ENCODE assay signal across 8 mouse cellular contexts in the genomic region with DNA sequence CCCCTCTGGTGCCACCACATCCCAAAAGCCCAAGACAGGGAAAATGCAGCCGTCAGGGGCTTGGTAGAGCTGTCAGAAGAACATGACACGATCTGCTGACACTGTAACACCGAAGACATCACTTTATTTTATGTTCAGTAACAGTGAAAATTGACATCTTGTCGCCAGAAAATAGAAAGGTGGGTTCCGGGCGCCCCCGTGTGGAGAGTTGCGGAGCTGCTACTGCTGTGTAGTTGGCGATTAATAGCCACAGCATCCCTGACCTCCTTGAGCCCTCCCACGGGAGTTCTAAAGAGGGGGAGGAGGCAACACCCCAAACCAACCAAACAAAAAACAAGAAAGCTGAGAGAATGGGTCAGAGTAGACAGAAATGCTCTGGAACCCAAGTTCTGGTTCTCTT. TPM values are rescaled to one million over a fixed set of nuclear protein-coding genes. Genes with fewer than 3 reads are reported as not detected.
A peak's percentile ranks its signal among the peaks of the same experiment; 100 is the strongest.
DNase-seq lines count a peak whose midpoint lies in the region; ATAC-seq lines count a peak whose summit lies in the region.

No protein-coding gene starts in this region.

- DNase-seq in CD8-positive naive resting alpha-beta T cell, adult 2 months (ENCODE audit: low read depth in 2 of 2, low spot score in 2 of 2): peak; percentile 55 to 71
- DNase-seq in adrenal gland, adult (ENCODE audit: inconsistent age in 2 of 2, low spot score in 1 of 2): peak; percentile 55 to 89
- peak; percentile 60 for DNase-seq in embryo, embryonic 10 days (ENCODE audit: low spot score)
- DNase-seq in layer of hippocampus, postnatal 25 days (ENCODE audit: extremely low spot score in 1 of 2, low spot score in 1 of 2): peak; percentile 90 to 97
- peak; percentile 66 for DNase-seq in right cerebral cortex, postnatal 25 days

- ATAC-seq in granulocyte monocyte progenitor cell, adult 5-6 weeks (replicated peaks; ENCODE audit: poor library complexity, severe bottlenecking): peak; percentile 68
- ATAC-seq in megakaryocyte-erythroid progenitor cell, adult 5-6 weeks (replicated peaks; ENCODE audit: low FRiP score, low TSS enrichment, poor library complexity, severe bottlenecking): peak; percentile 62
- no peak for ATAC-seq in activated CD4-positive, CD25-positive, alpha-beta regulatory T cell, adult 4 months

RNA-seq across cellular contexts. Expression of gene Magoh, which starts 34.6 kb away (rescaled TPM):
- 244 and 294 TPM in 2 replicates for total RNA-seq in granulocyte monocyte progenitor cell, adult 5-6 weeks (2014; fragmentation: Nextera tagmentation)
- total RNA-seq in granulocyte monocyte progenitor cell, adult 5-6 weeks (2017): 322 and 356 TPM in 2 replicates
- 10 to 100 TPM; 37.6 to 41.9 TPM for total RNA-seq in layer of hippocampus, postnatal 25 days (2021)
- total RNA-seq in megakaryocyte-erythroid progenitor cell, adult 5-6 weeks (2014; fragmentation: Nextera tagmentation): 256 and 308 TPM in 2 replicates
- 300 and 428 TPM in 2 replicates for total RNA-seq in megakaryocyte-erythroid progenitor cell, adult 5-6 weeks (2017)
- 100 to 1,000 TPM; 132 to 135 TPM for polyA plus RNA-seq in activated CD4-positive, CD25-positive, alpha-beta regulatory T cell, adult 4 months (2017; shearing (Covaris generic))

RNA-seq across cellular contexts. Expression of gene Lrp8, which starts 42.9 kb away (rescaled TPM):
- 12.8 and 19.7 TPM in 2 replicates for total RNA-seq in granulocyte monocyte progenitor cell, adult 5-6 weeks (2014; fragmentation: Nextera tagmentation)
- total RNA-seq in granulocyte monocyte progenitor cell, adult 5-6 weeks (2017): 16.5 and 18.7 TPM in 2 replicates
- 100 to 1,000 TPM in 1 of 2 experiments, 10 to 100 TPM in 1; 82.9 to 110 TPM for total RNA-seq in layer of hippocampus, postnatal 25 days (2021)
- 7.4 and 10.9 TPM in 2 replicates for total RNA-seq in megakaryocyte-erythroid progenitor cell, adult 5-6 weeks (2014; fragmentation: Nextera tagmentation)
- total RNA-seq in megakaryocyte-erythroid progenitor cell, adult 5-6 weeks (2017): 4.9 and 5.6 TPM in 2 replicates
- polyA plus RNA-seq in activated CD4-positive, CD25-positive, alpha-beta regulatory T cell, adult 4 months (2017; shearing (Covaris generic)): 1 to 10 TPM; 1.6 to 2.1 TPM

RNA-seq across cellular contexts. Expression of gene 0610037L13Rik, which starts 44.6 kb away (rescaled TPM):
- total RNA-seq in granulocyte monocyte progenitor cell, adult 5-6 weeks (2014; fragmentation: Nextera tagmentation): 34.9 and 73.6 TPM in 2 replicates
- 57.4 and 97.8 TPM in 2 replicates for total RNA-seq in granulocyte monocyte progenitor cell, adult 5-6 weeks (2017)
- total RNA-seq in layer of hippocampus, postnatal 25 days (2021): 10 to 100 TPM; 64.8 to 71.3 TPM
- total RNA-seq in megakaryocyte-erythroid progenitor cell, adult 5-6 weeks (2014; fragmentation: Nextera tagmentation): 51.1 and 53.5 TPM in 2 replicates
- 49.8 and 60.8 TPM in 2 replicates for total RNA-seq in megakaryocyte-erythroid progenitor cell, adult 5-6 weeks (2017)
- polyA plus RNA-seq in activated CD4-positive, CD25-positive, alpha-beta regulatory T cell, adult 4 months (2017; shearing (Covaris generic)): 10 to 100 TPM; 51.9 to 56.9 TPM

Comparison
In these comparisons a context has a peak if more than half of its experiments do, and no peak if none do; other contexts are left out.
1. RNA of gene Magoh, which starts 34.6 kb away (total RNA-seq): 256 to 428 TPM in megakaryocyte-erythroid progenitor cell, adult 5-6 weeks and 244 to 356 TPM in granulocyte monocyte progenitor cell, adult 5-6 weeks; 37.6 to 41.9 TPM in layer of hippocampus, postnatal 25 days; every median in the first group is over 4 times any median in the second.
2. RNA of gene Lrp8, which starts 42.9 kb away (total RNA-seq): 82.9 to 110 TPM in layer of hippocampus, postnatal 25 days; 12.8 to 19.7 TPM in granulocyte monocyte progenitor cell, adult 5-6 weeks and 4.9 to 10.9 TPM in megakaryocyte-erythroid progenitor cell, adult 5-6 weeks; every median in the first group is over 4 times any median in the second.
3. Peak in every context shown above with its lines, with median percentiles within 50 percentile points of each other: DNase-seq.